Mouse (Mus musculus): ENCODE measurements around the gene Inhbb. TPM values are rescaled to one million over a fixed set of nuclear protein-coding genes. Genes with fewer than 3 reads are reported as not detected.

The Inhbb gene
- total RNA-seq, 2 experiments from 2014 or later, result 2.2 to 2.8 TPM

GRCm38 (mm10) chr1:119420189-119420983, 1.7 kb downstream of the Inhbb start:
- DNase-seq, result no peak

GRCm38 (mm10) chr1:119419151-119420105, 2.6 kb downstream of the Inhbb start:
- no peak for DNase-seq

- no peak for DNase-seq
These were observed 4.1 kb downstream of the Inhbb start for GRCm38 (mm10) chr1:119417991-119418390.

GRCm38 (mm10) chr1:119417542-119417941, 4.5 kb downstream of the Inhbb start:
- no peak for DNase-seq

GRCm38 (mm10) chr1:119416610-119417009, 5.4 kb downstream of the Inhbb start:
- no peak for DNase-seq

GRCm38 (mm10) chr1:119416177-119416576, 5.9 kb downstream of the Inhbb start:
- DNase-seq, result no peak

- no peak for DNase-seq
These were observed 6.9 kb downstream of the Inhbb start for GRCm38 (mm10) chr1:119415151-119415550.

GRCm38 (mm10) chr1:119410661-119411060, 11.4 kb downstream of the Inhbb start:
- DNase-seq, result no peak

- DNase-seq, result peak; percentile 32 to 41
These were observed 12.4 kb downstream of the Inhbb start for GRCm38 (mm10) chr1:119409599-119410168.

- no peak for DNase-seq
These were observed 12.9 kb downstream of the Inhbb start for GRCm38 (mm10) chr1:119409106-119409505.

GRCm38 (mm10) chr1:119407691-119408315, 14.2 kb downstream of the Inhbb start:
- DNase-seq, result no peak

- DNase-seq, result peak in 1 of 2 experiments; percentile 42
These were observed 17.2 kb downstream of the Inhbb start for GRCm38 (mm10) chr1:119404798-119405197.

- DNase-seq, result no peak
These were observed 17.7 kb downstream of the Inhbb start for GRCm38 (mm10) chr1:119404341-119404740.

GRCm38 (mm10) chr1:119401249-119401648, 20.8 kb downstream of the Inhbb start:
- no peak for DNase-seq

- no peak for DNase-seq
These were observed 23.4 kb downstream of the Inhbb start for GRCm38 (mm10) chr1:119398640-119399039.

- no peak for DNase-seq
These were observed 24.2 kb downstream of the Inhbb start for GRCm38 (mm10) chr1:119397839-119398238.

GRCm38 (mm10) chr1:119391311-119391710, 30.7 kb downstream of the Inhbb start:
- peak; percentile 84 to 85 for DNase-seq

- peak in 1 of 2 experiments; percentile 7 for DNase-seq
These were observed 31.4 kb downstream of the Inhbb start for GRCm38 (mm10) chr1:119390676-119391075.

- DNase-seq, result no peak
These were observed 32.1 kb downstream of the Inhbb start for GRCm38 (mm10) chr1:119389771-119390500.

GRCm38 (mm10) chr1:119388664-119389396, 33.2 kb downstream of the Inhbb start:
- DNase-seq, result peak; percentile 39 to 51

GRCm38 (mm10) chr1:119386306-119386705, 35.7 kb downstream of the Inhbb start:
- no peak for DNase-seq
